Mouse (Mus musculus) gastrocnemius, postnatal 25 days (tissue): ENCODE data around the gene Fam219a. TPM values are rescaled to one million over a fixed set of nuclear protein-coding genes. Genes with fewer than 3 reads are reported as not detected.
A peak's percentile ranks its signal among the peaks of the same experiment; 100 is the strongest.

Experiments used
- DNase-seq: peaks from one replicate; pipeline ENCODE4 v3.0.0; 2022
- long read RNA-seq, 2 experiments: library from polyadenylated mRNA; stranded (forward); transcript quantifications; one replicate each; pipeline ENCODE4 v2.0.0; 2021
- total RNA-seq, 2 experiments: library from RNA; stranded (reverse); gene quantifications; 1 replicate in 1 of 2; 2 replicates in 1 of 2; pipeline ENCODE4 v1.2.3; 2021

The Fam219a gene
- total RNA-seq, result 10 to 100 TPM; 17.1 to 17.4 TPM
- long read RNA-seq, experiment 1, partial matches to known transcripts, result 0 of 5 reads
- long read RNA-seq, experiment 1, other reads (novel, unspliced or antisense), result 4 of 5 reads
- long read RNA-seq, experiment 2, partial matches to known transcripts, result 0 of 9 reads
- long read RNA-seq, experiment 2, other reads (novel, unspliced or antisense), result 6 of 9 reads

DNA sequence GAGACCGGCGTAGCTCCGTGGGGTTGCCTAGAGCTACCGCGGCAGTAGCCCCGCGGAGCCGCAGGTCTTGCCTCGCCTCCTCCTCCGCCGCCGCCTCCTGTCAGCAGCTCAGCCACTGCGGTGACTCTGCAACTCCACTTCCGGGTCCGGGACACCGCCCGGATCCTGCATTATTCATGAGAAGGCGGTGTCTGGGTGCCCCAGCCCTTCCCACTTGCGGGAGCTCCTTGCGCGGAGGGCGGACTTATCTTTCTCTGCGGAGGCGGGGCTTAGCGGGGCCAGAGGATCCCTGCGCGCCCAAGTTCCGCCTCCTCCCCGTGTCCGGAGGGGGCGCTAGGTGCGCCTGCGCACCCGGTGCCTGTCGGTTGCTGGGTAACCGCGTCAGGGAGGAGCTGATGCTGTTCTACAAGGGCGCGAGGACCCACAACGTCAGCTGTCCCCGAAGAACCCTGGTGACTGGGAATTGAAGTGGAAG, at the start of gene Fam219a, which contains the start of gene Dnaic1:
TSS of gene Fam219a (minus strand) at position 128 of the 475 bp plus-strand sequence.
TSS of gene Dnaic1 (plus strand) at position 365 of the 475 bp plus-strand sequence.
- peak; percentile 99 for DNase-seq

DNA sequence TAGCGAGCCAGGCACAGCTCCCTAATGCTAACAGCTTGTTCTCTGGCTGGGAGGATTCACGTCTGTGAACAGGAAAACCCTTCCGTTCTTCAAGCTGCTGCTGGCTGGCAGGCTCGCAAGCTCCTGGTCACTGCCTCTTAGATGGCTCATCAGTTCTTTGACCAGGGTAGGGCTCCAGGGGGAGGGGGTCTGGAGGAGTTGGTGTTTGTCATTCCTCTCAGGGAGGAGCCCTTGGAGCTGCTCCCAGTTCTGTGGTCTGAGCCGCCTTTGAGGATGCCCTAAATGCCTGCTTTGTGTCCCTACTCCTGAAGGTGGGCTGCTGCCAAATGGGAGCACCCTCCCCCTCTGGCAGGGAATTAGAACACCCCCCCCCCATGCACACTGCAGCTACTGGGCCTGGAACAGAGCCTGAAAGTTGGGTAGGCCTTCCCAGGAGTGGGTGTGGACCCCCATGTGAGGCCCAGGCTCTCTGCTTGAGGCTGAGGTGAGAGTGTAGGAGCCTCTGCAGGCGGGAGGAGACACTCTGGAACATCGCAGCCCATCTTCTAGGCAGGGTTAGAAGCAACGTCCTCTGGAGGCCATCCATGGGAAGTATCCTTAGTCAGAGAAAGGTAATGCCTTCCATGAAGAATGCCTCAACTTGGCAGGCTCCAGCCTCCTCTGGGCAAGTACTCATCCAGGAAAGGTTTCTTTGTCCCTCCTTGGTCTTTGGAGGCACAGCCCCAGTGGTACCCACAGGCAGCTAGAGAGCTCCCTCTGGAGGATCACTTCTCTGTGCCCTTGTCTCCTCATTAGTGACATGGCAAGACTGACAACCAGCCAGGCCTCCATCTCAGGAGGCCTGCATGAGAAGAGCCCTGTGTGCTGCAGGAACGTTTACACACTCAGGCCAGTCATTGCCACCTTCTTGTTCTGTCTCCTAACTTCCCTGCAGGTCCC, 46.6 kb upstream of the Fam219a start:
- DNase-seq, result no peak

DNA sequence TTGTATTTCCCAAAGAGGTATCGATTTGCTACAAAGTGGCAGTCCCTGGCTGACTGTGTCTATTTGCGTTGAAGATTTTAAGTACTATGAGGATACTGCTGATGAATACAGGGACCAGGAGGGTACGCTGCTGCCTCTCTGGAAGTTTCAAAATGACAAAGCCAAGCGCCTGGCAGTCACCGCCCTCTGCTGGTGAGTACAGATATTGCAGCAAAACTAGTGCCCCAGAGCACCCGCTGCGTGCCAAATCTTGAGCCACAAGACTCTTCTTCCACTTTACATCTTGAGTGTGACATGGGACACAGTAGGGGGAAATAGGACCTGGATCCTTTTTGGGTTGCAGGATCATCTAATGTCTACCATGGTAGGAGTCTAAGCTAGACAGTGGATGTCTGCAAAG, 44.8 kb upstream of the Fam219a start:
- DNase-seq, result peak; percentile 63

DNA sequence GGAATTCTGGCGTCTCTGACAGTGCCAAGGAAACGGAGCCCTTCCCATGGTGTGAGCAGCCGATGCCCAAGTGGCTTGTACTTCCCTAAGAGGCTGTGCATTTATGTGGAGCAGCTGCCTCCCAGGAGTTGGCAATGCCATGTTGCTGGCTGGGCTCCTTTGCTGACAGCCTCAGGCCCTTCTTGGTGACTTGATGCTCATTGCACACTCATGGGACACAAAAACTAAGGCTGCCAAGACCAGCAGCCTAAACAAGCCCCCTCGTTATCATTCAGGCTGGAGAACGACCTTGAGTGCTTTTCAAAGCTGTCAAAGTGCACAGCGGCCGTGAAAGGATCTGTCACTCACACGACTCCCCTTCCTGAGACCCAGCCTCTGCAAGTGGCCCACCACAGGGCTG, 42.8 kb upstream of the Fam219a start:
- DNase-seq, result no peak

DNA sequence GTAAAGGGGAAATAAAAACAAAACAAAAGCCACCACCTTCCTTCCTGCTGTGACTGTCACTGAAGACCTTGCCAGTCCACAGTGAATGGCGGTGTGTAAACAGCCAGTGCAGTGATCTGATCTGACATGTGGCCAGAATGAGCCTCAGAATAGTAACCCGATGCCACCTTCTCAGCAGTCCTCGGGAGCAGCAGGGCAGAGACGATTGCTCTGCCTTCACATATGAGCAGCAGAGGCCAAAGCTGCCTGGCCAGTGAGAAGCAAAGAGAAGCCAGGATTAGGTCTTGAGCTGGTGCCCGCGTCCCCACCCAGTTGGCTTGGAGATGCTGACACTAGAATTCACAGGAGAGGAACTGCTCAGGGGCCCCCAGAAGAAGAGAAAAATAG, 41.2 kb upstream of the Fam219a start:
- peak; percentile 61 for DNase-seq

DNA sequence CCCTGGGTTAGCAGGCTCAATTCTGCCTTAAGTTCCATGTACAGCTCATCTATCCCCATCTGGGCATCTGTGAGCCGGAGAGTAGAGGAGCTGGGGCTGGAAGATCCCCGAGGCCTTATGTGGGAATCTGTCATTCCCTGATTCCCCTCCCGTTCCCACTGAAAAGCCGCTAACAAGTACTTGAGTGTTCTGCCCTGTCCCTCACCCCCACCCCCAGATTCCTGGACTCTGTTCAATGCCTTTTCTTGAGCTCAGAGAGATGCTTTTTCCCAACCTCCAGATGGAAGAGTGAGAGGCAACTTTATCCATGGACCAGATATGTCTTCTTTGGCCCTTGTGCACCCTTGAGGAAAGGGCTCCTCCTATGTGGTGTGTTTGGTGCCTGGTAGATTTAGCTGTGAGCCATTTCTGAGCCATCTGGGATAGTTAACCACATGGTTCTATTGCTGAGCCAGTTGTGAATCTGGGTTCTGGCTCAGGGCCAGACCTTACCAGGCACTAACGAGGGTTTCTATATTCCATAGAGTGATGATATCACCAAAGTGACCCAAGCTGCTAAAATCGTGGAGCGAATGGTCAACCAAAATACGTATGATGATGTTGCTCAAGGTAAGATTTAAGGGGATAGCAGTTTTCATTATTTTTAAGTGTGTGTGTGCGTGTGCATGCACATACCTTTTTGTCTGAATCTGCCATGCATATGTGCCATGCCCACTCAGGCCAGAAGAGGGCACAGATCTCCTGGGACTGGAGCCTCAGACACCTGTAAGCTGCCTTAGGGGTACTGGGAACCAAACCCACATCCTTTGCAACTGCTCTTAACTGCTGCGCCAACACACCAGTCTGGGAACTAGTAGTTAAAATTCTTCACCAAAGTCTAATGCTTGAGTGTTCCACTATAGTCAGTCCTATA, 40.6 kb upstream of the Fam219a start:
- DNase-seq, result no peak

DNA sequence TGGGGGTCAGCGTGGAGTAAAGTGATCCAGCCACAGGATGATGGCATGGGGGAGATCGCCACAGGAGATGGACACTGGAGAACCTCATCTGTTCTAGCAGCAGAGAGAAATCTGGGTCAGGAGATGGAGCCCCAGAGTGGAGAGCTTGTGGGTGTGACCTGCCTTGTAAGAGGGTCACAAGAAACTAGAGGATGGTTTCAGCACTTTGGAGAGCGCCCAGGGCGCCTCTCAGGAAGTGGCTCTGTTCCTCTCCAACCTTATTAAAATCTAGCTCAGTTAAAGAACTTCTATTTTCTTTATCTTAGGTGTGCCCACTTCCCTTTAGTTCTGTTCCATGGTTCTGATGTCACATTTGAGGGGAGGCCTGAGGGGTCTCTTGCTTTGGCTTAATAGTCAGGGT, 37.4 kb upstream of the Fam219a start:
- DNase-seq, result no peak

DNA sequence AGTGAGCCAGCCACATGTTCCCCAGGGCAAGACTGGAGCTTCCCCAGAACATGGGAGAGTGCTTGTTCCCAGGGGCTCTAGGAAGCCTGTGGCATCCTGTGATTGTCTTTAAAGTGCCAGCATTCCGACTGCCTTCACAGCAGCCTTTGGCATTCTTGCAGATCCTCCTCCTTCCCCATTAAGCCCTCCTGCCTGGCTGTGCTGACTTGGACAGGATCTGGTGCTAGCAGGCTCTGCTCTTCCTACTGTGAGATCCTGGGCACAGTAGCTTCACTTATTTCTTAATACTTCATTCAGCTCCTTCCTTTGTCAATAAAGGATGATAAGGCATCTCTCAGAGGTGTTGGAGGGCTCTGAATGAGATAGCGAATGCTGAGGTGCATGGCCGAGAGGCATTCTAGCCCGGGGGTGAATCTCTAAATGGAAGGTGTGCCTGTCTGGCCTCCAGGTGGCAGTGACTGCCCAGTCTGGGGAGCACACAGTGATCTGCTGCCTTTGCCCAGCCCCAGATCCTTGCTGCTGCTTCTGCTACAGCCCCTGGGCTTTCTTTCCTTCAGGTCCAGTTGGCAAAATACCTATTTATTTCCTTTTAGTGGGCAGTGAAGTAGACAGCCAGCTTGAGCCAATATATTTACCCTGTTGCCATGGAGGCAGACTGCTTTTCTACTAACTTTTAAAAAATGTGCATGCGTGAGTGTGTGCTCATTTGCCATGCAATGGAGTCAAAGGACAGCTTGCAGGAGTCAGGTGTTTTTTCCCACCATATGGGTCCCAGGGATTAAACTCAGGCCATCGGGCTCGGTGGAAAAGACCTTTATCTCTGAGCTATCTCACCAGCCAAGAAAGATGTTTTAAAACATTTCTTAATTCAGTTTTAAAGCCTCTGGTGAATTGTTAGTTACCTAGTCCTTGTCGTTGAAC, 35.4 kb upstream of the Fam219a start:
- no peak for DNase-seq

DNA sequence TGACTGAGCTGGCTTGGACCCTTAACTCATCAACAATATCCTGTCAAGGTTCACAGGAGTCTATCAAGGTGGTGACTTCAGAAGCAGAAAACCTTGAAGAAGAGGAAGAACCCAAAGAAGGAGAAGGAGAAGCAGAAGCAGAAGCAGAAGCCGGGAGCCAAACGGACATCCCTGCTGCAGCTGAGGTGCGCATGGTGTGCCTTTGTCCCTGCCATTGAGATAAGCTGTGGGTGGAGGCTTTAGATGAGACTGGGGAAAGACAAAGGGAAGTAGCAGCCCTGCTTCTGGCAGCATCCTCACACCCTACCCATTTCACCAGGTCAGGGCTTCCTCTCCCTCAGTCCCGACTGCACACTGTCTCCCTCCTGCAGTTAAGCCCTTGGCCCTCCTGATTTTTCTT, 33.5 kb upstream of the Fam219a start:
- no peak for DNase-seq

DNA sequence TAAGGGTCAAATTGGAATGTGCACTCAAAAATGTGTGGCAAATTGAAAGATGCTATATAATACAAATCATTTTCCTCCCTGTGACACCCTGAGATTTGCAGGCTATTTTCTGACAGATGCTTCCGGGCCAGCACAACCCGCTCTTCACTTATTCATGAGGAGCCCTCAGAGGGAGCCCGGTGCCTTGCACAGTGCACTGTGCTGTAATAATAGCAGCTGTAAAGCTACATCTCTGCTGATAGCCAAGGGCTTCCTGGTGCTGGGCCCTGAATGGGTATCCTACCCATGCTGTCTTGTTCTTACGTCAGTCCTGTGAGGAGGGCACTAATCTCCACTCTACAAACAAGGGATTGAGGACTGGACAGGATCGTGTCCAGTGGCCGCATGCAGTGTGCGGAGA, 14.0 kb upstream of the Fam219a start:
- no peak for DNase-seq

DNA sequence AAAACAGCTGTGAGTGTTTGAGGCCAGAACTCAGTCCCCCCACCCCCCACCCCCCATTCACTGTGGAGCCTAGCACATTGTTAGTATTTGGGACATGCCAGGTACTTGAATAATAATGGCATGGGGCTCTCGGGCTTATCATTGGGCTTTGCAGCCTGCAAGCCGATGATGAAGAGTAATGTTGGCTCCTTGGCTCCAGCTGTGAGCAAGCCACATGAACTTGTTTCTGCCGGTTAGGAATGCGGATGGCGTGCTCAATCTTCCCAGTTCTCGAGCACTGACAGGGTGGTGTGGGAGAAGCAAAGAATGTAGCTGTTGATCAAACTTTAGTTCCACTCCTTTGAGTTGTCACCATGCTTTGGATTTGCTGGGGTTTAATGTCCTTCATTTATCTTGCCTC, 6.6 kb upstream of the Fam219a start:
- DNase-seq, result no peak

DNA sequence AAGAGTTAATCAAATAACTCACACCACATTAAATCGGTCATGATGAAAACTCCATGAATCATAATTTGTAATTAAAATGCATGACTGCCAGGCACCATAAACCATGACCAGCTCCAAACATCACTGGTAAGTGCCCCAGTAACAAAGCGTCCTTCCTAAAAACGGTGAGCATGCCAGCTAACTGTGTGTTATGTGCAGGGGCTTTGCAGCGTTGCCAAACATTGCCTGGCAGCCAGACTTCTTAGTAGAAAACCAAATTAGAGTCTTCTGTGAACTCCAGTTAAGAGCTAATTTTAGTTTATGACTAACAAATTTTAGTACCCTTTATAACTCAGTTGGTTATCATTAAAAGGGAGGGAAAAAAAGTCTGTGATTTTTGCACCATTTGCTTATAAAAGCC, 4.2 kb upstream of the Fam219a start:
- no peak for DNase-seq

DNA sequence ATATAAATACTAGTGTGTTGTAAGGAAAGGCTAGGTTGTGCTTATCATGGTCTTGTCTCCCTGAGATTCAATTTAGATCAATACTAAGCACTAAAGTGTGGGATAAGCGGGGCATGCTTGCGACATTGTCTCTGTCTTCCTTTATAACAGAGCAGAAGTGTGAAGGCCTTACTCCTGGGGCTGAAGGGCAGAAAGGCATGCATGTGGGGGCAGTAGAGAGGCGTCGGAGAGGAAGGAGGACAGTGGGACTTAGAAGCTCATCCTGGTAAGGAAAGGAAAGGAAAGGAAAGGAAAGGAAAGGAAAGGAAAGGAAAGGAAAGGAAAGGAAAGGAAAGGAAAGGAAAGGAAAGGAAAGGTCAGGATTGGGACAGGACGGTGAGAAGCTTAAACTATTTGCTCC, 2.2 kb upstream of the Fam219a start:
- DNase-seq, result no peak

DNA sequence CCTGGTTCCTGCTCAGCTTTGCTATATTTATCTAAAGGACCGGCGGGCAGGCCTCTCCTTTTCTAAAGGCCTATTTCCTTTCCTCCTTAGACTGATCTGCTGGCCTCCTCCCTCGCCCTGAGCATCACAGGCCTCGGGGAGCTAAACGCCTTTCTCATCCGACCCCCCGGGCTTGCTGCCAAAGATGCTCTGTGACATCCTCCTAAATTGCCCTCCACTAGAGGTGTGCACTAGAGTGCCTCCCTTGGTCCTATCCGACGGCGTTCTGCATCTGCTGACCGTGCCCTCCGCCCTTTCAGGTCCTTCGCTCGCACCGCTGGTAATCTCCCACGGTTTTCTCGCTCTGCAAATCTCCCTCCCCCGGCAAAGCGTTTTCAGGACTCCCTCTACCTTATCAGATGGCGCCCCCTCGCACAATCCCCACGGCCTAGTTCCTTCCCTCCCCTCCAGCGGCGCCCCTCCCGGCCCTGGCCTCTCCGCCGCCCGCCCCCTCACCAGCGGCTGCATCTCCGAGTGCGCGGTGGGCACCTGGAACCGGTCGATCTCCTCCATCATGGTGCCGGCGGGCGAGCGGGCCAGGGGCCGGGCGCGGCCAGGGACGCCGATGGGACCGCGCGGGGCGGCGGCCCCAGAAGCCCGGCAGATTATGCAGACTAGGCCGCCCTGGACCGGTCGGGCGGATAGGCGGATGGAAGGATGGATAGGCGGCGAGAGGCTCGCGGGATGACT, 492 bp downstream of the Fam219a start:
- DNase-seq, result peak; percentile 43

DNA sequence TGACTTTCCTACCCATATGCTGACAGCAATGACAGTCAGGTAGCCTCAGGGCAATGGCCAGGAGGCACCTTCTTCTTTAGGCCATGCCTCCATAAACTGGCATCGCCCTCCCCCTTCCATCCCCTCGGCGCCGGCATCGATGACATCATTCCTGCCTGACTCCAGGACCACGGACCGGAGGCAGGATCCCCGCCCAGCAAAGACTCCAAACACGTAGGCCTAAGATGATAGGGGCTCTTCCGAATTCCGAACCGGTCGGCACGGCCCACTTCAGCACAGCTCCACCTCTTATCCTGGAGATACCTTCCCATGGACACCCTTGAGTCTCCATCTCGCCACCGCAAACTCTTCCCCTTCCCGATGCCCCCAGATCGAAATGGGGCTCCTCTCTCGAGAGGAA, 1.1 kb downstream of the Fam219a start:
- DNase-seq, result peak; percentile 26

DNA sequence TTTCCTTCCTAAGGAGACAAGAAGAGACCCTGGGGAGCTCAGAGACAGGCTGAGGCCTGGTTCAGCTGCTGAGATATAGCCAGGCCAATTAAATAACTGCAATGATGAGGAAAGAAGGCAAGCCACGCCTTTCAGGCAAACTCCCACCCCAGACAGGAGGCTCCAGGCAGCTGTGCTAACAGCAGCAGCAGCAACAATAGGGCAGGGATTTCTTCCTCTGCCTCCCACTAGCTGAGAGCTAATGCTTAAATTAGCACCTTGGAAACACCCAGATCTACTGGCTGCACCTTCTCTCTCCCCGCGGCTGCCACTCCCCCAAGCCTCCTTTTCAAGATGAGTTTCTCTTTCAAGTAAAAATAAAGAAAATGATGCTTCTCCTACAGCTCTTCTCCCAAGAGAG, 3.2 kb downstream of the Fam219a start:
- DNase-seq, result no peak

DNA sequence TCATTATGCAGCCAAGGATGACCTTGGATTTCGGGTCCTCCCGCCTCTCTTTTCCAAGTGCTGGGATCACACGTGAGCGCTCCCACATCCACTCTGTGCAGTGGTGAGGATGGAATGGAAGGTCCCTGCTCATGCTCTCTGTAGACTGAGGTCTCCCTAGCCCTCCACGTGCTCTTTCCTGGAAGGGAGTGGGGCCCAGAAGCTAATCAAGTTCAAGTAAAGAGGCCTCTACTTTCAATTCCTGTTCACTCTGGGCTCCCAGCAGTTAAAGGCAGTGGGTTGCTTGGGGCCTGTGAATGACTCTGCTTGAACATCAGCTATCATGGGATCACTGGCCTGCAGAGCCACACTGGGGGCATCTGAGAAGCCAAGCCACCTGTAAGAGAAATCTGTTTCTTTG, 6.0 kb downstream of the Fam219a start:
- DNase-seq, result no peak

DNA sequence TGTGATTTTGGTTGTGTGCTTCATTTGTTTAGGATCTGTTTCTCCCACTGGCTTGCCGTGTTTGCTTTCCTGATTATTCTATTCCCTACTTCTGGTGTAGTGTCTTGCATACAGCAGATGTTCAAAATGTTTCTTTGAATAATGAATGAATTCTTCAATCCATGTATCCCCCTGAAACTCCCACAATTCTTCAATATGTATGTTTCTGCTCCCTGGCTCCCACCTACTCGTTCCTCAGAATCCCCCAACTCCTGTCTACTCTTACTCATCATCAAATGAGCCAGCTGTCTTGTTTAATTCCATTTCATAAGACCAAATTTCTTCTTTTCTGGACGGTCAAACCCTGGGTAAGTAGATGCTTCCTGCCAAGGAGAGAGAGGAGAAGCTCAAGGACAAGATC, 12.2 kb downstream of the Fam219a start:
- no peak for DNase-seq

DNA sequence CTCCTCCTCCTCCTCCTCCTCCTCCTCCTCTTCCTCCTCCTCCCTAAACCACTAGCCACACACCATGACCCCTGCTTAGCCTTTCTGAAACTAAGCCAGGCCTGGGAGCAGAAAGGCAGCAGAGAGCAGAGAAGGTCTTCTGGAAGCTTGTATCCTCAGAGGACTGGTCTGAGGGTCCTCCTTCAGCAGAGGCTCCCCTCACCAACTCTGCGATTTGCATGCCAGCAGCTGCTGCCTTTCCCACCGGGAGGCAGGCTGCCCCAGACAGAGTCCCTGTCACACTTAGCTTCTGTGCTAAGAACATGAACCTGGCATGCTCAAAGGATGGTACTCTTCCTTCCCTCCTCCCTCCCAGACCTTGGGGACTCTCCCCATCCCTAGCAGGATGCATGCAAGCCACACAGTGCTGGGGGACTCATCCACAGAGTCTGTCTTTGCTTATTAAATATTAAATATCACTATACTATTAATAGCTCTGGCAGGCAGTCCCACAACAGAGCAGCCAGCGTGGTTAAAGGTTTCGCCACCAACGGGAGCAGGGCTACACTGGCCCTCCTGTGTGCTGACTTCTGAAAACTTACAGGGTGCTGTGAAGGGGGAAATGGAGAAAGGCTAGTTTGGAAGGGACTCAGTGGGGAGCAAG, 12.9 kb downstream of the Fam219a start:
- DNase-seq, result peak; percentile 31
